Comparison of ENCODE assay signal across 15 mouse cellular contexts in genomic region chr1:62216568-62216967, GRCm38 (mm10).
DNase-seq lines count a peak whose midpoint lies in the region; ATAC-seq lines count a peak whose summit lies in the region.
"Had no signal": no experiment of that assay in that cellular context is flagged by ENCODE, and none has a peak within 500 bp of the region (broad histone marks: within the 10 kb centered on the region; RNA-seq: fewer than 3 reads in every experiment).

No protein-coding gene starts in this region.

- intact Hi-C loops in left cerebral cortex, postnatal 25 days (cut with DNase I): no loop called here

- ATAC-seq in activated CD4-positive, CD25-positive, alpha-beta regulatory T cell, adult 4 months: no peak
- ATAC-seq: liver, embryonic 12.5 days had no signal

- peak; percentile 6 to 18 for DNase-seq in cerebellum, postnatal 10 days
- no peak for DNase-seq in cerebellum, adult 11-12 months
- DNase-seq in layer of hippocampus, adult 9-11 months: peak; percentile 13
- DNase-seq in layer of hippocampus, adult 9-10 months (ENCODE audit: low spot score): no peak
- peak; percentile 75 for DNase-seq in brain, adult 2 months (ENCODE audit: low read depth, low spot score)
- peak; percentile 13 to 67 for DNase-seq in left cerebral cortex, postnatal 25 days (ENCODE audit: low spot score in 2 of 2)
- no peak for DNase-seq in thymus, postnatal 25 days
- DNase-seq: gastrocnemius, postnatal 10 days; heart, adult 11 months; kidney, adult 2 months; kidney, postnatal 10 days; lung, adult 18-20 months; lung, postnatal 10 days had no signal

Comparison
In these comparisons a context has a peak if more than half of its experiments do, and no peak if none do; other contexts are left out.
1. DNase-seq: peak in cerebellum, postnatal 10 days (2 of 2), layer of hippocampus, adult 9-11 months (single experiment), brain, adult 2 months (single experiment) and left cerebral cortex, postnatal 25 days (2 of 2); none in cerebellum, adult 11-12 months (single experiment), layer of hippocampus, adult 9-10 months (single experiment) and thymus, postnatal 25 days (single experiment).